Mouse (Mus musculus) limb, embryonic 12.5 days (tissue): Measurements from ENCODE around the gene Gm20696. TPM values are rescaled to one million over a fixed set of nuclear protein-coding genes. Genes with fewer than 3 reads are reported as not detected.

ENCODE experiments used
- ATAC-seq: fragments of 200-750 bp; cut with Nextera tagmentation; 2 replicates; pipeline ENCODE4 v1.8.0; 2017; ENCODE audit warnings: low read depth, moderate TSS enrichment; ENCODE audit not compliant: insufficient number of reproducible peaks, insufficient read depth, low FRiP score, low TSS enrichment
- H3K27ac ChIP-seq: fragments of 300-500 bp; sonication (generic); 2 replicates; pipeline ENCODE4 v1.5.1; 2016; ENCODE audit warnings: mild to moderate bottlenecking, moderate library complexity
- H3K27me3 ChIP-seq: fragments of 300-500 bp; sonication (generic); 2 replicates; pipeline ENCODE4 v1.6.1; 2016; ENCODE audit warnings: mild to moderate bottlenecking, moderate library complexity
- H3K36me3 ChIP-seq: fragments of 300-500 bp; sonication (generic); 2 replicates; pipeline ENCODE4 v1.6.1; 2016; ENCODE audit warnings: mild to moderate bottlenecking, moderate library complexity
- H3K4me1 ChIP-seq: fragments of 300-500 bp; sonication (generic); replicated peaks from 2 replicates; pipeline ENCODE4 v1.6.1; 2016
- H3K4me2 ChIP-seq: fragments of 300-500 bp; sonication (generic); 2 replicates; pipeline ENCODE4 v1.6.1; 2016; ENCODE audit warnings: mild to moderate bottlenecking, moderate library complexity
- H3K4me3 ChIP-seq: fragments of 300-500 bp; sonication (generic); replicated peaks from 2 replicates; pipeline ENCODE4 v1.5.1; 2016; ENCODE audit warnings: mild to moderate bottlenecking
- H3K9ac ChIP-seq: fragments of 300-500 bp; sonication (generic); replicated peaks from 2 replicates; pipeline ENCODE4 v1.6.1; 2016; ENCODE audit warnings: mild to moderate bottlenecking, moderate library complexity
- H3K9me3 ChIP-seq: fragments of 300-500 bp; sonication (generic); 2 replicates; pipeline ENCODE4 v1.6.1; 2016; ENCODE audit warnings: mild to moderate bottlenecking, moderate library complexity
- WGBS: fragments of 180-500 bp; shearing (Covaris S2); methylation state at CpG from one replicate; pipeline ENCODE4 v1.1.7; 2016; 5-methylcytosine and 5-hydroxymethylcytosine counted together
- polyA plus RNA-seq: library from polyadenylated mRNA; unstranded; fragments of >200 nt; fragmentation: Nextera tagmentation; extraction: Ambion mirVana; gene quantifications from 2 replicates; pipeline ENCODE4 v1.2.1, GENCODE M21; 2016

The Gm20696 gene
- polyA plus RNA-seq, 1 experiment from 2014 or later, result 7.6 TPM

DNA sequence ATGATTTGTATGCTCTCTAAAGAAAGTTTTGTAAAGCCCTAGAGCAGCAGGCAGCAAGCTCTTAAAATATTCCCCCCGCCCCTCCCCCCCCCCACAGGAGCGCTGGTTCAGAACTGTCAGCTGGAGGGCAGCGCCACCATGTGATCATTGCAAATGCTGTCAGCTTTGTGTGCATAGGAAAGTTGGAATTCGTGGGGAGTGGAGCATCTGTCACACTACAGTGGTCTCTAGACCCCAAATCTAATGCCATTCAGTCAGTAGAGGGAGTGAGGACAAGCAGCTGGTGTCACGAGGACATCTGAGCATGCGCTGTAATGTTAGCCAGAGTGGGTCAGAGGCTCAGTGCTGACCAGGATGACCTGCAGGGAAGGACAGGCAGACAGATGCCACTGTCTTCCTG, 43.0 kb downstream of the Gm20696 start:
- no peak for ATAC-seq

DNA sequence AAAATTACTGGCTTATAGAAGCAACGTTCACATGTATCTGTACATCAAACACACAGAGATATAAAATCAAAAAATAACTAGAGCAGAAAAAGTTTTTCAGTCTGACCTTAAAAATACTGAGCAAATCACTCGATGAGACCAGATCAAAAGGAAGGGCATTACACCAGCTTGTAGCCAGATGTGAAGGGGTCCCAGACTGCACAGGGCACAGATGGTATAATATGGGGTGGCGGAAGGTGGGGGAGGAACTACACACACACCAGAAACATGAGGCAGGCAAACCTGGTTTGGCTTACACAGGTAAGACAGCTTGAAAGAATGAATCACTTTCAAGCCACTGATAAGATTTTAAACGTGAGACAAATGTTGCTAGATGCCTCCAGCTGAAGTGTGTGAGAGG, 45.4 kb downstream of the Gm20696 start:
- Histone ChIP-seq H3K27me3 (no peaks in the 10 kb centered on the region), H3K9ac (no peak overlapping the region), H3K4me1 (peaks cover 74% of the 10 kb centered on the region), H3K4me3 (no peak overlapping the region), H3K27ac (no peak overlapping the region), H3K4me2 (no peak overlapping the region), H3K9me3 (no peaks in the 10 kb centered on the region), H3K36me3 (no peaks in the 10 kb centered on the region)
- 27% methylated on average over 4 of the region's 4 CpGs for WGBS
- ATAC-seq, result no peak

More for the DNA sequence above, 43.0 kb downstream of the Gm20696 start:
- H3K9me3 ChIP-seq, result no peaks in the 10 kb centered on the region
- no peak overlapping the region for H3K27ac ChIP-seq
- H3K4me1 ChIP-seq, result peaks cover 56% of the 10 kb centered on the region
- no peak overlapping the region for H3K4me3 ChIP-seq
- no peaks in the 10 kb centered on the region for H3K27me3 ChIP-seq
- H3K9ac ChIP-seq, result no peak overlapping the region
- WGBS, result 19% methylated on average over 6 of the region's 6 CpGs
- peaks cover 5% of the 10 kb centered on the region for H3K36me3 ChIP-seq
- H3K4me2 ChIP-seq, result no peak overlapping the region

GRCm38 (mm10) chr6:99620471-99620870, 46.1 kb downstream of the Gm20696 start:
- Histone ChIP-seq H3K27me3 (no peaks in the 10 kb centered on the region), H3K4me1 (peaks cover 77% of the 10 kb centered on the region), H3K27ac (no peak overlapping the region; the same call in none of the 2 replicates), H3K9me3 (no peaks in the 10 kb centered on the region), H3K9ac (no peak overlapping the region), H3K36me3 (no peaks in the 10 kb centered on the region), H3K4me2 (0 out of 2 replicates have a peak overlapping the region, but pooled peaks have one; percentile 20), H3K4me3 (no peak overlapping the region)
- ATAC-seq, result no peak
- 44% methylated on average over 7 of the region's 7 CpGs for WGBS

DNA sequence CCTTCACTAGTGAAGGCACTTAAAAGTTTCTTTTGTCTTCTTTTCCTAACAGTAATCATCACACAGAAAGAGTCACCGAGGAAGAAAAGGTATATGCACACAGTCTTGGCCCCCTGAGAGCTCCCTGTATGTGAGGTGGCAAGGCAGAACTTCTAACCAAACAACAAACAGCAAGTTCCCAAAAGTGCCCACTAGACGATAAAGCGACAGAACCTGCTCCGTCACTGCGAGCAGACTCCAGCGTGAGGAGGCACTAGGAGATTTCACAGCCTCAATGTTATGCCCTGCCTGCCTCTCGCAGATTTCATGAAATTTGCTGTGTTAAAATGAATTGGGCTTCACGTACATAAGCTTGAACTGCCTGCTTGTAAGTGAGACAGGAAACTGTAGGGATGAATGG, 46.6 kb downstream of the Gm20696 start:
- Histone ChIP-seq H3K4me1 (peaks cover 82% of the 10 kb centered on the region), H3K27me3 (no peaks in the 10 kb centered on the region), H3K4me3 (no peak overlapping the region), H3K36me3 (no peaks in the 10 kb centered on the region), H3K9ac (no peak overlapping the region), H3K9me3 (no peaks in the 10 kb centered on the region), H3K27ac (peak overlapping the region; percentile 81), H3K4me2 (peak overlapping the region; percentile 20)
- ATAC-seq, result no peak
- 39% methylated on average over 8 of the region's 8 CpGs for WGBS

- H3K4me2 ChIP-seq, result 0 out of 2 replicates have a peak overlapping the region, but pooled peaks have one; percentile 13
- no peak overlapping the region for H3K4me3 ChIP-seq
- peak overlapping the region; percentile 62; the same call in 1 of the 2 replicates for H3K27ac ChIP-seq
- ATAC-seq, result peak; percentile 76; the same call in 1 of the 2 replicates
- no peaks in the 10 kb centered on the region for H3K9me3 ChIP-seq
- no peak overlapping the region for H3K9ac ChIP-seq
- no peaks in the 10 kb centered on the region for H3K36me3 ChIP-seq
- 0 out of 2 replicates have a peak, but pooled peaks cover 2% of the 10 kb centered on the region for H3K27me3 ChIP-seq
- WGBS, result 16% methylated on average over 8 of the region's 8 CpGs
- H3K4me1 ChIP-seq, result peaks cover 86% of the 10 kb centered on the region
These were observed 47.1 kb downstream of the Gm20696 start for GRCm38 (mm10) chr6:99619466-99619865.

DNA sequence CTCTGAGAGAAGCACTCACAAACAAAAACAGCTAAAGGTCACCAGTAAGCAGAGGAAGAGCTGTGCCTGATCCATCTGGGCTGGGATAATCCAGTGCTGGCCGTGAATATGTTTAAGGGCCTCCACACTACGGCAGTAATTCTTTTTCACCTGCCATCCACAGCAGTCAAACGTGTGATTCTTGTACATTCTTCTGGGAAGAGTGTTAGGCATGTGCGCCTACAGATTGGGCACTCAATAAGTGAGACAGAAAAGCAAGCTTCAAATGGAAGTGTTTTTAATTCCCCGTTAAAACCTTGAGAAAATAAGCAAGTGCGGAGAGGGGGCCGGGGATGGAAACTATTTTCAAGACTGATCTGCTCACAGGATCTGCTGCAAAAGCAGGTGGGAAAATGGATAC, 48.7 kb downstream of the Gm20696 start:
- Histone ChIP-seq H3K9me3 (no peaks in the 10 kb centered on the region), H3K27ac (peak overlapping the region; percentile 26; the same call in 1 of the 2 replicates), H3K9ac (no peak overlapping the region), H3K36me3 (no peaks in the 10 kb centered on the region), H3K4me2 (no peak overlapping the region), H3K27me3 (0 out of 2 replicates have a peak, but pooled peaks cover 6% of the 10 kb centered on the region), H3K4me3 (no peak overlapping the region), H3K4me1 (peaks cover 82% of the 10 kb centered on the region)
- no peak for ATAC-seq
- 45% methylated on average over 7 of the region's 7 CpGs for WGBS

DNA sequence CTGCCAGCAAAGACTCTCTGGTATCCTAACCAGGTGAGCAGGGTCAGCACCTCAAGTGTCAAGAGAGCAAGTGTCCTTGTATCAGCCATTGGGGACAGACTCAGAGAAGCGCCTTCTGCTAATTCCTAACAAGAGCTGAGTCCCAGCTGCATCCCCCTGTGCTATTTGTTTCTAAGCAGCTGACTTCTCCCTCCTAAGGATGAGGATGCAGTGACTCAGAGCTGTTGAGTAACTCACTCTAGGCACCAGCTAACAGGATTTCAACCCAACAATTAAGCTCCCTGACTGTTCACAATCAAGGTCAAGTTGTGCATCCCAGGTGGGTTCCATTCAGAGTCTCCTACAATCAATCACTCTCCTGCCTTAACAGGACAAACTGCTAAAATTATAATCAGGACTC, 49.2 kb downstream of the Gm20696 start:
- H3K4me3 ChIP-seq, result no peak overlapping the region
- 0 out of 2 replicates have a peak, but pooled peaks cover 6% of the 10 kb centered on the region for H3K27me3 ChIP-seq
- 0 out of 2 replicates have a peak overlapping the region, but pooled peaks have one; percentile 26 for H3K27ac ChIP-seq
- H3K9ac ChIP-seq, result no peak overlapping the region
- H3K36me3 ChIP-seq, result no peaks in the 10 kb centered on the region
- WGBS, result 83% methylated on average over 1 of the region's 1 CpGs
- H3K4me2 ChIP-seq, result no peak overlapping the region
- ATAC-seq, result no peak
- no peaks in the 10 kb centered on the region for H3K9me3 ChIP-seq
- peaks cover 78% of the 10 kb centered on the region for H3K4me1 ChIP-seq

DNA sequence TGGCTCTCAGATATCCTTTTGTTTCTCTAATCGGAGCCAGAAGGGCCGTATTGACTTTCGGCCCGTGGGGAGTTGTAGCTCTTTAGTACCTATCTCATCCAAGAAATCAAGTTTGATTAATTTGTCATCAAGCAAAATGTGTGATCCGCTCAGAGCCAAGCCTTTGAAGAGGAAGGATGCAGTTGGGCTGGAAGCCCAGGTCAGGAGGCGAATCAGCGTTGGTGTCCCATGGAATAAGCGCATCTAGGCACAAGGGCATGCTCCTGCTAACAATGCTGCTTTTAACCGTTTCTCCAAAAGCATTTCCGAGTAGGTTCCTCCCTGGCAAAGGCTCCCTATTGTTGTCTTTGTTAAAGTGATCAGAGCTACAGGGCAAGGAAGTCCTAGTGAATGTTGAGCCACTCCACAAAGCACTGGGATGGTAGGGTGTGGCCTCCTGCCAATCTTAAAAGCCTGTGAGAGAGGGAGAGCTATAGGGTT, 51.3 kb downstream of the Gm20696 start:
- 51% methylated on average over 10 of the region's 10 CpGs for WGBS
- H3K4me3 ChIP-seq, result no peak overlapping the region
- 0 out of 2 replicates have a peak, but pooled peaks have one; percentile 27 for ATAC-seq
- peak overlapping the region; percentile 12; the same call in 1 of the 2 replicates for H3K27ac ChIP-seq
- no peak overlapping the region for H3K4me2 ChIP-seq
- H3K9ac ChIP-seq, result no peak overlapping the region
- H3K27me3 ChIP-seq, result 0 out of 2 replicates have a peak, but pooled peaks cover 6% of the 10 kb centered on the region
- peaks cover 76% of the 10 kb centered on the region for H3K4me1 ChIP-seq
- H3K9me3 ChIP-seq, result no peaks in the 10 kb centered on the region
- H3K36me3 ChIP-seq, result no peaks in the 10 kb centered on the region

GRCm38 (mm10) chr6:99614566-99615271, 51.9 kb downstream of the Gm20696 start:
- no peak overlapping the region for H3K4me3 ChIP-seq
- H3K9me3 ChIP-seq, result no peaks in the 10 kb centered on the region
- H3K9ac ChIP-seq, result no peak overlapping the region
- no peaks in the 10 kb centered on the region for H3K36me3 ChIP-seq
- 46% methylated on average over 17 of the region's 17 CpGs for WGBS
- H3K4me2 ChIP-seq, result no peak overlapping the region
- H3K27ac ChIP-seq, result peak overlapping the region; percentile 12; the same call in 1 of the 2 replicates
- peaks cover 77% of the 10 kb centered on the region for H3K4me1 ChIP-seq
- H3K27me3 ChIP-seq, result 0 out of 2 replicates have a peak, but pooled peaks cover 6% of the 10 kb centered on the region
- no peak for ATAC-seq

DNA sequence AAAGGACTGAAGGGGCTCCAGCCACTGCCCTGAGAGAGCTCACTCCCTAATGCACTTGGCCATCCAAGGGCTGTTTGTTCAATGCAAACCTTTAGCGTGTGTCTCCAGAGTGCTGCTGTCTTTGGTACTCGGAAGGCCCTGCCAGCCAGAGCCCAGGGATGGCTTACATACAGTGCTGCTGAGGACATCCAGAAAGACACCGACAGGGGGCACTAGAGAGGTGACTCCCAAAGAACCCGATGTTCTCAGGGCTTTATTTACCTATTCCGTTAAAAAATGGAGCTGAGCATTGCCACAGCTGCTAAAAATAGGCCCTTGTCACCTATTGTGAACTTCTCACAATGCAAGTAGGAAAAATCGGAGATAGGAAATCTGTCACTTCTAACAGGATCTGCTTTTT, 54.7 kb downstream of the Gm20696 start:
- H3K4me1 ChIP-seq, result peaks cover 55% of the 10 kb centered on the region
- no peak overlapping the region for H3K9ac ChIP-seq
- no peaks in the 10 kb centered on the region for H3K9me3 ChIP-seq
- 0 out of 2 replicates have a peak, but pooled peaks cover 6% of the 10 kb centered on the region for H3K27me3 ChIP-seq
- no peak overlapping the region for H3K4me2 ChIP-seq
- ATAC-seq, result no peak
- no peak overlapping the region for H3K4me3 ChIP-seq
- 65% methylated on average over 6 of the region's 6 CpGs for WGBS
- H3K36me3 ChIP-seq, result no peaks in the 10 kb centered on the region
- H3K27ac ChIP-seq, result no peak overlapping the region
